Mouse (Mus musculus): Measurements from ENCODE around the gene Msrb3.

Msrb3 gene

DNA sequence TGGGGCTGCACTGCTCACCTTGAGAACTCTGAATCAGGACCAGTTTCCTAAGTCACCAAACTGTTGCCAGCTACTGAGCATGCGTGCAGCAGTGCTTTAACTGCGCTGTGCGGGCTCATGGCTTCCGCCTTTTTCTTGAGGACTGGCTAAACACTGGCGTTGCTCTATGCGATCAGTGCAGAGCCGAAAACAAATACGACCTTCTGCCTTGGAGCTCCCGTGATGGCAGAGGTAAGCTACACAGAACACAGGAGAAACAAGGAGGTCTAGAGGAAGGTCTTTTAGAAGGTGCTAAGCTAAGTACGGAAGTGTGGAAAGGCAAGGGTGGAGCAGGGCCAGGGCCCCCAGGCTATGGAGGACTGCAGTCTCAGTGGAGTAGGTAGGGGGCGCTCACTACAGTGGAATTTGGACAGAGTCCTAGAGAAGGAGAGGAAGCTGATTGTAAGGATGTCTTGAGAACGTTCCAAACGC lies 41.3 kb downstream of the Msrb3 start:
- no peak for DNase-seq

DNA sequence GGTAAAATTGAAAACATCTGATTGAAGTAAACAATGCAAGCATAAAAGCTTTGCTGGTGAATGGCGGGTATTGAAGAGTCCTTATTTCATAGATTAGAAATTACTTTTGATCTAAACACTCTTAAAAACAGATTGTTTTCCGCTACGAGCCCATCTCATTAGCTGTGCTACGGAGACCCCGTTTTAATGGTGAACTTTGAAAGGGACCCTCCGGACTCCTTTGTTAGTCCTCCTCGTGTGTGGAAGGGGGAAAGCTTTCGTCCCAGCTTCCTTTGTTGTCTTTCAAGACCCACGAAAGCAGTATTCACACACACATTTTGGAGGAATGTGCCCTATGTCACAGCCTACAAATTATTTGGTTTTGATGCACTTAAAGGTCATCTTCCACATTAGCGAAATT lies 44.6 kb downstream of the Msrb3 start:
- no peak for DNase-seq

DNA sequence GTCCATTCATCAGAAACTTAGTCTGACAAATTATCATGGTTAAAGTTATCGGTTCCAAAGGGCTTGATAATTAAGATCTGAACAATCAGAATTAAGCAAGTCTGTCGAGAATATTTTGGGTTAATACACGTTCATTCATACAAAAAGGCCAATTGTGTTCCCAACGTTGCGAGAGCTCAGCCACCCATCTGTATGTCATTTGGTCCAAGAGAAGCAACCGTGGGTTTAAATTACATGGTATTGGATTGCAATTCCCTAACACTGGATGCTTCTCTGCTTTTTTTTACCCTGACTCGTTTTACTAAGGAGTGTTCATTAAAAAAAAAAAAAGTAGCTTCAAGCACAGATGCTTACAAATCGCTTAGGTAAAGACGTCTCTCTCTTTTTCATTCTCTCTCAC lies 45.1 kb downstream of the Msrb3 start:
- DNase-seq, result no peak

- no peak for DNase-seq
These were observed 47.6 kb downstream of the Msrb3 start for GRCm38 (mm10) chr10:120851196-120851781.

GRCm38 (mm10) chr10:120850391-120851195 lies 48.3 kb downstream of the Msrb3 start:
- no peak for DNase-seq

DNA sequence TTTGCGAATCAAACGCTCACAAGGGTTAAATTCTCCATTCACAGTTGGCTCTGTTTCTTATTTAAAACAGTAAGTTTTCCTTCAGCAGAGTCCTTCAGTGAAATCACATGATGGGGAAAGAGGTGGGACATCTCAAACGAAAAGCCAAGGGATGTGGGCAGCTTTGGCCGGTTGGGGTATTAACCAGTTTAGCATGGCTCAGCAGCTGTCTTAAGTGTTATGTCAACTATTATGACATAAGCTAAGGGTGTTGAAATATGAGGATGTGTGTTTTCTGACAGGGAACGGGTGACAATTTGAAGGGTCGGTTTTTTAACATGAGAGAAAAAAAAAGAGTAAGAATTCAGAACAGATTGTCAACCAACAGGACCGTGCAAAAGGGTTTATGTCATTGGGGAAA lies 50.2 kb downstream of the Msrb3 start:
- DNase-seq, result no peak

GRCm38 (mm10) chr10:120847785-120848184 lies 51.1 kb downstream of the Msrb3 start:
- DNase-seq, result no peak

GRCm38 (mm10) chr10:120839966-120840365 lies 58.9 kb downstream of the Msrb3 start:
- no peak for DNase-seq

- DNase-seq, result no peak
These were observed 64.4 kb downstream of the Msrb3 start for GRCm38 (mm10) chr10:120834531-120834930.

GRCm38 (mm10) chr10:120833836-120834235 lies 65.1 kb downstream of the Msrb3 start:
- DNase-seq, result peak; percentile 20

DNA sequence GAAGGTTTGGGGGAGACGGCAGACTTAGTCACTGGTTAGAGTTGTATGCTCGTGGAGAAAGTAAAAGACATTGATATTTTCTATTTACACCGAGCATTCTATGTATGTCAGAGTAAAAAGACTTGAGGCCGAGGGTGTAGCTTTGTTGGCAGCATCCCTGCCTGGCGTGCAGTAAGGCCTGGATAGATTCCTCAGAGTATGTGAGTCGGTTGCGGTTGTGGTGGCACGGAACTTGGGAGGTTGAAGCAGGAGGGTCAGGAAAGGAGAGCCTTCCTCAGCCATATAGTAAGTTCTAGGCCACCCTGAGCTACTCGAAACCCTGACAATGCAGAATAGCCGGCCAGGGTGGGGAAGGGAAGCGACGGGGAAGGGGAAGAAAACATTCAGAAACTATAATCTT lies 71.1 kb downstream of the Msrb3 start:
- DNase-seq, result no peak

DNA sequence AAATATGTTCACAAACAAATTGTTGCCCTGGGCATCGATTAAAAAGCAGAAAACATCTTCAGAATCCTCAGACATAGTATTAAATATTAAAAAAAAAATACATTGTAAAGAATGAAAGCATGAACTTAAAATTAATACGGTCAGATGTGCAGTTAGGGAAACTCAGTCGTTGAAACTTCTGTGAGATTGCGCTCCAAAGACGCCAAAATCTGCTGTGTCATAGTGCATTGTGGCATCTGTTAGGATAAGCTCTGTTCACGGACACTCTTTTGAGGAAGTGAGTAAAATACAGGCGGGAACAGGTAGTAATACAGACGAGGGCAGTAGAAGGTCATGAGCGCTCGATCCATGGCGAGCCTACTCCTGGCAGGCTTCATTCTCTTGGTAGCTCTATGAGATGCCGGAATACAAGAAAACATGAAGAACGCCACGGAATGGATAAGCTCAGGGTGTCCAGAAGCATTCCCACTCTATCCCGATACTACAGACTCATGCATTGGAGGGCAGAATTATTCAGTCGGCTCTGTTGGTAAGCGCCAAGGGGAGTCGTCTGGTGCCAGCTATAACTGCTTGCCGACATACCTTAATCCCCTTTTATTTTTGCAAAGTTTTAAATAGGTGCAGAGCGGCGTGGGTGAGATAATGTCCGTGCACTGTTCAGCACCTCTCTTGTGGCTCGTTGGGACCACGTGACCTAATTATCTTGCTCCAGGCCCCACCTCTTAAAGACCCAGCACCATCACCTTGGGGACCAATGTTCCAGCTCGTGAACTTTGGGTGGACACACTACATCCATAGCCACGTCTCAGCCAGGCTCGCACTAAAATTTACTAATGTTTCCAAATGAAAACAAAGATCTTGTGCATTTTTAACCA lies 71.9 kb downstream of the Msrb3 start:
- no peak for DNase-seq

- no peak for DNase-seq
These were observed 72.5 kb downstream of the Msrb3 start for GRCm38 (mm10) chr10:120826381-120826780.

DNA sequence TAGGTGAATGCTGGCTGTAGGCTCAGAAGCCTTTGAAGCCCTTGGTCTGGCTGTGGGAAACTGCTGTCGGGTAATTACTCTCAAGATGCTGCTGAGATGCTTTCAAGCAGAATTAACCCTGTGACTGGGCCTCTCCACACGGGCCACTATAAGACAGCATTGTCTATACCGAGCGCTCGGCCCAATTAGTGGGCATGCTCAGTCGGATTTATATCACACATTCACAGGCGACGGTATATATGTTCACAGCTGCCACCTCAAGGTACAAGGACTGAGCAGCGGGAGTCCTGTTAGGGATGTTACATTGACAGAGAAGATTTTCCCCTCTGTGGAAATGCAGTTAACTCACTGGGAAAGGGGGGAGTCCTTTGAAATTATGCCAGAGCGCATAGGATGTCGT lies 73.3 kb downstream of the Msrb3 start:
- no peak for DNase-seq

GRCm38 (mm10) chr10:120821491-120822358 lies 77.2 kb downstream of the Msrb3 start:
- DNase-seq, result no peak

DNA sequence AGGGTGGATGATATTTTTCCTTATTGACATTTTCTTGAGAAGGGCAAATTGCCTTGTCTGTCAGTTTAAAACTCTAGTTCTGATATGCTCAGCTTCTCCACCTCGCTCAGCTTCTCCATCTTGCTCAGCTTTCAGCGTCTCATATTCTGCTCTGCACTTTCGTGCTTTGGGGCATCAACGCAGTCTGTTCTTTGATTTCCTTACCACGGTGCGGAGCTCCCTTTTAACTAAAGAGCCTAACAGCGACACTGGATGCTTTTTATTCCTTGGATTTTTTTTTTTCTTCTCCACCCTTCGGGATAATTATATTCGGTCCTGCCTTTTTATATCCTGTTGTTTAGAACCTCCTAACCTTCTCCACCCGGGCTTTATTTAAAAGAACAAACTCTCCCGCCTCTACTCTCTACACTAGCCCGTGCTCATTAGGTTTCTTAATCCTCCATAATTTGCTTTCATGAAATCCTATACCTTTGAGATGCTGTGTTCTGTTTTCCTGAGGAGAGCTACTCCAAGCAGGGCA lies 78.1 kb downstream of the Msrb3 start:
- no peak for DNase-seq

- DNase-seq, result no peak
These were observed 83.6 kb downstream of the Msrb3 start for GRCm38 (mm10) chr10:120815290-120815689.

DNA sequence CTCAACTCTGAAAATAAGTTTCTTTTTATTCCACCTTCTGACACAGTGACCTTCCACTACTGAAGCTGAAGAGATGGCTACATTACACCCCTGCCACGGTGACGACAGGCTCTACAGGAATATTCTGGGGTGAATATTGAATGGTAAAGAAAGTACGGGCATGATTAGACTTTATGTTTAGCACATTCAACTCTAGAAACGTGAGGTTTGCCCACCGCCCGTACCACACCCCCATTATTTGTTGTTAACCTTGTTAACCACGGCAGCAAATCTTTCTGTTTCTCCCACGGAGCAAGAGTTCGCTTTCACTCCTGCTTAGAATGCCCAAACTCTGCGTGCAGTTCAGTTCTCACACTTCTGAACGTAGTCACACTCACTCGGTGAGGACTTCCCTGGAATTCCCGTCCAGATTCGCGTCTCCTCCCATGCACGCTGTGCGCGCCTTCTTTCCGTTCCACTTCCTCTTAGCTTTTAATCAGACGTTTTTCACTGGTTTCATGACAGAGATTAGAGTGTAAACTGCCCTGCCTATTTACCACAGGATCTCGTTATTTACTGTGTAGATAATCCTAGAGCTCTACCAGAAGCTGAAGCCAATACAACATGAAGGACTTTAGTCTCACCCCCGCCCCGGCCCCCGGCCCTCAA lies 87.0 kb downstream of the Msrb3 start:
- no peak for DNase-seq

DNA sequence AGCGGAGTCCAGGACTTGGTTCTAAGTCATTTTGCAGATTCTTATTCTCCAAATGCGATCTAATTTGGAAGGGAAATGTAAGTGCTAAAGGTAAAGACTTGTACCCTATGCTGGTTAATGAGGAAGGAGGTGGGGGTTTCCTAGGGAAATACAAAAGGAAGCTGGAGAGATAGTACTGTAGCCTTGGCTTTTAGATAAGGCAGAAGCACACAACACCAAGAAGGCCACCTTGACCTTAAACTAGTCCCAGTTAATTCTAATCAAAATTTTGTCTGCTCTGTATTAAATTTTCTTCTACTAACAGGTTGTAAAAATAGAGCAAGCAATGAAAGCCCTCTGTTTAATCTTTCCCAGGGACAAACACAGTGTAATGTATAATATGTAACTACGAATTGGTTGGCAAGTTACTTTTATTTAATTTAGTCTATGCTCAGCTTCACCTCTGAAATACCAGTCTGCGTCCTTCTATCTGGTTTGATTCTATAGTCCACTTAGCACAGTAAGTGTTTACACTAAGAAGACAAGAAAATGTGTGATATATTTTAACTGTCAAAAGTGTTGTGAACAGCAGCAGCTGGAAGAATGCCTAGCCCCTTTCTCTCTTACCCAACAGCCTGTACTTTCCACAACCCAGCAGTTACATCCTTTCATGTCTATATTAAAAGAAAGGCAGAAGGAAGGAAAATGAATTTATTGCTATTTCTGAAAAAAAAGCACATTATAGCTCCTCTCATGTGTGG lies 87.9 kb downstream of the Msrb3 start:
- DNase-seq, result no peak

GRCm38 (mm10) chr10:120810053-120810696 lies 88.7 kb downstream of the Msrb3 start:
- no peak for DNase-seq

DNA sequence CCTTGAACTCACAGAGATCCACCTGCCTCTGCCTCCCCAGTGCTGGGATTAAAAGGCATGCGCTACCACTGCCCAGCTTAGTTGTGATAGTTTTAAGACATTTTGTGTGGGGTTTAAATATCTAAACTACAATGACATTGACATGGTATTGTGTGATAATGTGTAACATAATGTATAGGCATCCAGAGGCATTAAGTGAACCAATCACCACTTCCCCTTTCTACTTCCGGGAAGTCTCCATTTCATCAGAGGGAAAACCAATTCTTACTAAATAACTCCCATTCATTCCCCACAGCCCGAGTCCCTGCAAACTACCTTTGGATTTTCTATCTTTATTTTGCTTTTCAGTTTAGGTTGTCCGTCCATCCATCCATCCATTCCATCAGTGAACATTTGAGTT lies 90.7 kb downstream of the Msrb3 start:
- DNase-seq, result no peak

All from cerebellum, adult 8-10 months (tissue).